9 mouse cellular contexts compared by ENCODE assay signal in the genomic region with DNA sequence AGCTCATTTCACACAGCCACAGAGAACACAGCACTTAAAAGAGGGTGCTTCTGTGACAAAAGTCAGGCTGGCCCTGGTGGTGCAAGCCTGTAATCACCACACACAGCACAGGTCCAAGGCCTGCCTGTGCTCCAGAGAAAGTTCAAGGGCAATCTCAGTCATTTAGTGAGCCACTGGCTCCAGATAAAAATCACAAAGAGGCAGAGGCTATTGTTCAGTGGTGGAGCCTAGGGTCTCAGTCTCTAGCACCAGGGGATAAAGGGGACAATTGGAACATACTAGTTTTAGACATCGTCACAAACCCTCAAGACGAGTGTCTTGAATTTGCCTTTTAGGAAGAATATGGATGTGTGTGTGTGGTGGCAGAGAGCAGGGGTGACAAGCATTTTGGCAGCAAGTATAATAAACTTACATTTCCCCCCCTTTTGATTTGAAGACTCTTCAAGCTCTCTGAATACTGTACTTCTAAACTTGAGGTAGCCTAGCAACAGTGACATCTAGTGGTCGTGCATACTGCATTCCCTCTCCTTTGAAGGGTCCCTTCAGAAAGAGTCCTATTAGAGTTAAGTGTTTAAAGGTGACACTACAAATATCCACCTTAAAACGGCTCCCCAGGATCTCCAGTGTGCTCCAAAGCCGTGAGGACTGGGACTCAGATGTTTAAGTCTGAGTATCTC. TPM values are rescaled to one million over a fixed set of nuclear protein-coding genes. Genes with fewer than 3 reads are reported as not detected.
DNase-seq lines count a peak whose midpoint lies in the region; ATAC-seq and TF ChIP-seq lines count a peak whose summit lies in the region.
"Had no signal": no experiment of that assay in that cellular context is flagged by ENCODE, and none has a peak within 500 bp of the region (broad histone marks: within the 10 kb centered on the region; RNA-seq: fewer than 3 reads in every experiment).

No protein-coding gene starts in this region.

- peak; percentile 79 for TF ChIP-seq CTCF in intestine, postnatal 0 days (IDR thresholded peaks at IDR 0.05; ENCODE audit: low read depth)

- H3K36me3 ChIP-seq in forebrain, embryonic 16.5 days (ENCODE audit: control insufficient read depth, insufficient read depth) = no peaks in the 10 kb centered on the region
- H3K36me3 ChIP-seq in intestine, postnatal 0 days (ENCODE audit: control insufficient read depth, insufficient read depth) = no peaks in the 10 kb centered on the region
- no peaks in the 10 kb centered on the region for H3K36me3 ChIP-seq in limb, embryonic 12.5 days

- H3K4me3 ChIP-seq in forebrain, embryonic 16.5 days (replicated peaks; ENCODE audit: low read length) = no peak overlapping the region
- H3K4me3 ChIP-seq in intestine, postnatal 0 days (ENCODE audit: low read depth, low read length) = no peak overlapping the region
- H3K4me3 ChIP-seq in limb, embryonic 12.5 days (replicated peaks) = no peak overlapping the region

- H3K27ac ChIP-seq in forebrain, embryonic 16.5 days (ENCODE audit: low read length) = no peak overlapping the region
- H3K27ac ChIP-seq in intestine, postnatal 0 days (ENCODE audit: low read depth, low read length) = no peak overlapping the region
- H3K27ac ChIP-seq in limb, embryonic 12.5 days = peak overlapping the region; percentile 25; the same call in 1 of the 2 replicates

- H3K27me3 ChIP-seq in forebrain, embryonic 16.5 days (replicated peaks; ENCODE audit: control insufficient read depth, insufficient read depth, low read length) = no peaks in the 10 kb centered on the region
- no peaks in the 10 kb centered on the region for H3K27me3 ChIP-seq in intestine, postnatal 0 days (replicated peaks; ENCODE audit: control insufficient read depth, insufficient read depth, low read length)
- 0 out of 2 replicates have a peak, but pooled peaks cover 4% of the 10 kb centered on the region for H3K27me3 ChIP-seq in limb, embryonic 12.5 days

- peak; percentile 88 for ATAC-seq in forebrain, embryonic 16.5 days
- ATAC-seq in intestine, postnatal 0 days = 0 out of 2 replicates have a peak, but pooled peaks have one; percentile 31
- ATAC-seq in limb, embryonic 12.5 days (ENCODE audit: insufficient number of reproducible peaks, insufficient read depth, low FRiP score, low TSS enrichment, low read depth) = peak; percentile 52
- ATAC-seq in erythroid progenitor cell, adult 5-6 weeks (replicated peaks; ENCODE audit: low FRiP score, poor library complexity, severe bottlenecking) = no peak

- no peak overlapping the region for H3K9ac ChIP-seq in forebrain, embryonic 16.5 days (replicated peaks; ENCODE audit: low read depth, low read length)
- H3K9ac ChIP-seq in intestine, postnatal 0 days (ENCODE audit: low read depth, low read length) = no peak overlapping the region
- no peak overlapping the region for H3K9ac ChIP-seq in limb, embryonic 12.5 days (replicated peaks)

- no peaks in the 10 kb centered on the region for H3K4me1 ChIP-seq in forebrain, embryonic 16.5 days (replicated peaks; ENCODE audit: control insufficient read depth, insufficient read depth, low read length)
- no peaks in the 10 kb centered on the region for H3K4me1 ChIP-seq in intestine, postnatal 0 days (replicated peaks; ENCODE audit: control insufficient read depth, insufficient read depth, low read length)
- H3K4me1 ChIP-seq in limb, embryonic 12.5 days (replicated peaks) = no peaks in the 10 kb centered on the region

- H3K9me3 ChIP-seq in forebrain, embryonic 16.5 days (ENCODE audit: control insufficient read depth, low read length) = no peaks in the 10 kb centered on the region
- H3K9me3 ChIP-seq in intestine, postnatal 0 days (ENCODE audit: control insufficient read depth) = no peaks in the 10 kb centered on the region
- H3K9me3 ChIP-seq in limb, embryonic 12.5 days = no peaks in the 10 kb centered on the region

- 29% methylated on average over 5 of the region's 5 CpGs for WGBS in forebrain, embryonic 16.5 days
- WGBS in intestine, postnatal 0 days = 40% methylated on average over 5 of the region's 5 CpGs
- WGBS in limb, embryonic 12.5 days = 38% methylated on average over 5 of the region's 5 CpGs

- H3K4me2 ChIP-seq in forebrain, embryonic 16.5 days (ENCODE audit: low read length) = no peak overlapping the region
- no peak overlapping the region for H3K4me2 ChIP-seq in intestine, postnatal 0 days (replicated peaks; ENCODE audit: low read depth)
- H3K4me2 ChIP-seq in limb, embryonic 12.5 days = no peak overlapping the region

- peak; percentile 12 for DNase-seq in urinary bladder, postnatal 25 days (ENCODE audit: low spot score)
- no peak for DNase-seq in urinary bladder, postnatal 4 days (ENCODE audit: low spot score in 2 of 2)
- DNase-seq in cerebellum, adult 11 months = peak; percentile 4
- peak; percentile 31 for DNase-seq in neural tube, embryonic 10.5 days (ENCODE audit: extremely low spot score, low spot score)

RNA-seq across cellular contexts. Expression of gene Dlx5, which starts 33.1 kb away (rescaled TPM):
- polyA plus RNA-seq in forebrain, embryonic 16.5 days (2015; fragmentation: Nextera tagmentation; extraction: Ambion mirVana) = 74.3 and 75.7 TPM in 2 replicates
- polyA plus RNA-seq in intestine, postnatal 0 days (2015; fragmentation: Nextera tagmentation; extraction: Ambion mirVana) = 0.27 and 0.33 TPM in 2 replicates
- 33.9 and 42.5 TPM in 2 replicates for polyA plus RNA-seq in limb, embryonic 12.5 days (2016; fragmentation: Nextera tagmentation; extraction: Ambion mirVana)
- not detected in 2 replicates for total RNA-seq in erythroid progenitor cell, adult 5-6 weeks (2015; ENCODE audit: low replicate concordance)
- total RNA-seq in erythroid progenitor cell, adult 5-6 weeks (2017; ENCODE audit: low replicate concordance) = 0.64 TPM in 1 of 2 replicates, not detected in the other
- total RNA-seq: neutrophil, adult 5-6 weeks had no signal

RNA-seq across cellular contexts. Expression of gene Sdhaf3, which starts 40.8 kb away (rescaled TPM):
- polyA plus RNA-seq in forebrain, embryonic 16.5 days (2015; fragmentation: Nextera tagmentation; extraction: Ambion mirVana) = 6.8 and 6.9 TPM in 2 replicates
- 5.2 and 5.5 TPM in 2 replicates for polyA plus RNA-seq in intestine, postnatal 0 days (2015; fragmentation: Nextera tagmentation; extraction: Ambion mirVana)
- polyA plus RNA-seq in limb, embryonic 12.5 days (2016; fragmentation: Nextera tagmentation; extraction: Ambion mirVana) = 7.3 and 8.1 TPM in 2 replicates
- total RNA-seq in erythroid progenitor cell, adult 5-6 weeks (2015; ENCODE audit: low replicate concordance) = 0.72 and 0.84 TPM in 2 replicates
- 0.39 and 0.68 TPM in 2 replicates for total RNA-seq in erythroid progenitor cell, adult 5-6 weeks (2017; ENCODE audit: low replicate concordance)

RNA-seq across cellular contexts. Expression of gene Dlx6, which starts 51.9 kb away (rescaled TPM):
- polyA plus RNA-seq in forebrain, embryonic 16.5 days (2015; fragmentation: Nextera tagmentation; extraction: Ambion mirVana) = 7.2 and 12.6 TPM in 2 replicates
- not detected in 2 replicates for polyA plus RNA-seq in intestine, postnatal 0 days (2015; fragmentation: Nextera tagmentation; extraction: Ambion mirVana)
- 2.2 and 2.5 TPM in 2 replicates for polyA plus RNA-seq in limb, embryonic 12.5 days (2016; fragmentation: Nextera tagmentation; extraction: Ambion mirVana)
- not detected in 2 replicates for total RNA-seq in erythroid progenitor cell, adult 5-6 weeks (2015; ENCODE audit: low replicate concordance)
- not detected in 2 replicates for total RNA-seq in erythroid progenitor cell, adult 5-6 weeks (2017; ENCODE audit: low replicate concordance)
- total RNA-seq: neutrophil, adult 5-6 weeks had no signal

Comparison
In these comparisons a context has a peak if more than half of its experiments do, and no peak if none do; other contexts are left out.
1. DNase-seq: peak in urinary bladder, postnatal 25 days (single experiment), cerebellum, adult 11 months (single experiment) and neural tube, embryonic 10.5 days (single experiment); none in urinary bladder, postnatal 4 days (0 of 2).
2. RNA of gene Dlx5, which starts 33.1 kb away (polyA plus RNA-seq): 74.3 to 75.7 TPM in forebrain, embryonic 16.5 days and 33.9 to 42.5 TPM in limb, embryonic 12.5 days; 0.27 to 0.33 TPM in intestine, postnatal 0 days; every median in the first group is over 10 times any median in the second.